Mouse (Mus musculus) bone marrow macrophage, adult 2 months (primary cell): Measurements from ENCODE around the gene Ppp4r4. TPM values are rescaled to one million over a fixed set of nuclear protein-coding genes. Genes with fewer than 3 reads are reported as not detected.
"Not testable (repeated sequence)": the region's sequence is repeated elsewhere in the genome, so short reads cannot be mapped to it uniquely, and the experiment has no call there.

Source experiments
- H3K27ac ChIP-seq: 2 replicates; pipeline ENCODE4 v1.5.1; 2012; ENCODE audit warnings: low read depth, low read length; ENCODE audit not compliant: insufficient read depth
- H3K4me1 ChIP-seq: 2 replicates; pipeline ENCODE4 v1.6.1; 2012; ENCODE audit warnings: low read length; ENCODE audit not compliant: control insufficient read depth, insufficient read depth
- H3K4me3 ChIP-seq: 2 replicates; pipeline ENCODE4 v1.5.1; 2012; ENCODE audit warnings: mild to moderate bottlenecking, low read length, moderate library complexity; ENCODE audit not compliant: insufficient read depth
- CTCF ChIP-seq: IDR thresholded peaks from 2 replicates; pipeline ENCODE4 v1.5.1; 2012; ENCODE audit warnings: low read depth, mild to moderate bottlenecking, low read length, moderate library complexity
- POLR2A ChIP-seq: IDR thresholded peaks from 2 replicates; pipeline ENCODE4 v1.6.1; 2012; ENCODE audit warnings: mild to moderate bottlenecking, low read depth, low read length, borderline replicate concordance
- polyA plus RNA-seq: library from polyadenylated mRNA; stranded (reverse); fragments of >200 nt; gene quantifications from 2 replicates; pipeline ENCODE4 v1.2.4, GENCODE M21; 2012; ENCODE audit not compliant: missing spikeins, insufficient read depth, insufficient read length

The Ppp4r4 gene
- polyA plus RNA-seq, 1 experiment = not detected

GRCm38 (mm10) chr12:103656848-103657626 lies 125.0 kb downstream of the Ppp4r4 start, which contains the start of gene Serpina6:
TSS of gene Serpina6 (minus strand) at chr12:103657212.
- Histone ChIP-seq H3K27ac (no peak within 1 kb of the TSS), H3K4me1 (no peaks in the 10 kb centered on the region), H3K4me3 (no peak within 1 kb of the TSS)
- no peak for TF ChIP-seq POLR2A

- Histone ChIP-seq H3K4me3 (no peak overlapping the region), H3K27ac (no peak overlapping the region), H3K4me1 (no peaks in the 10 kb centered on the region)
- TF ChIP-seq CTCF (no peak), POLR2A (no peak)
These were observed 125.9 kb downstream of the Ppp4r4 start for GRCm38 (mm10) chr12:103657991-103658390.

GRCm38 (mm10) chr12:103659171-103659570 lies 127.1 kb downstream of the Ppp4r4 start:
- H3K27ac ChIP-seq = no peak overlapping the region
- no peaks in the 10 kb centered on the region for H3K4me1 ChIP-seq
- H3K4me3 ChIP-seq = no peak overlapping the region
- TF ChIP-seq CTCF (no peak), POLR2A (no peak)

- no peaks in the 10 kb centered on the region for H3K4me1 ChIP-seq
These were observed 128.0 kb downstream of the Ppp4r4 start for GRCm38 (mm10) chr12:103660076-103660475.

GRCm38 (mm10) chr12:103662053-103662452 lies 130.0 kb downstream of the Ppp4r4 start:
- H3K27ac ChIP-seq, H3K4me3 ChIP-seq, H3K4me1 ChIP-seq: not testable (repeated sequence)

More at GRCm38 (mm10) chr12:103660076-103660475, 128.0 kb downstream of the Ppp4r4 start:
- TF ChIP-seq CTCF (no peak), POLR2A (no peak)
- H3K4me3 ChIP-seq = no peak overlapping the region
- no peak overlapping the region for H3K27ac ChIP-seq

Other genes starting within 250 kb of the Ppp4r4 start
- gene Fam181a, start 221.3 kb upstream of the Ppp4r4 start, polyA plus RNA-seq = not detected in 2 replicates
- gene Asb2, start 176.3 kb upstream of the Ppp4r4 start, polyA plus RNA-seq = 2.1 TPM in 2 replicates
- 3.8 and 5.6 TPM in 2 replicates for gene Otub2, start 143.6 kb upstream of the Ppp4r4 start, polyA plus RNA-seq
- gene 9330161L09Rik, start 124.5 kb upstream of the Ppp4r4 start, polyA plus RNA-seq = 1.9 TPM in 1 of 2 replicates, not detected in the other
- 58.7 and 62.6 TPM in 2 replicates for gene Ddx24, start 106.5 kb upstream of the Ppp4r4 start, polyA plus RNA-seq
- gene Ifi27, start 98.1 kb upstream of the Ppp4r4 start, polyA plus RNA-seq = 93.3 and 100 TPM in 2 replicates
- 1,008 and 1,016 TPM in 2 replicates for gene Ifi27l2a, start 88.6 kb upstream of the Ppp4r4 start, polyA plus RNA-seq
- gene Ifi27l2b, start 75.1 kb upstream of the Ppp4r4 start, polyA plus RNA-seq = not detected in 2 replicates
- gene Serpina10, start 99.2 kb downstream of the Ppp4r4 start, polyA plus RNA-seq = not detected in 2 replicates
- gene Serpina6, start 124.9 kb downstream of the Ppp4r4 start, polyA plus RNA-seq = not detected in 2 replicates
- not detected in 2 replicates for gene Serpina16, start 143.9 kb downstream of the Ppp4r4 start, polyA plus RNA-seq
- not detected in 2 replicates for gene Serpina1f, start 163.2 kb downstream of the Ppp4r4 start, polyA plus RNA-seq
- gene Serpina1d, start 241.3 kb downstream of the Ppp4r4 start, polyA plus RNA-seq = not detected in 2 replicates